Mouse (Mus musculus) megakaryocyte, embryonic 14.5 days (primary cell): ENCODE measurements around the gene Dhx40. TPM values are rescaled to one million over a fixed set of nuclear protein-coding genes. Genes with fewer than 3 reads are reported as not detected.
A peak's percentile ranks its signal among the peaks of the same experiment; 100 is the strongest.

Experiments used
- H3K27me3 ChIP-seq: replicated peaks from 2 replicates; pipeline ENCODE3; 2012; ENCODE audit warnings: inconsistent platforms
- H3K36me3 ChIP-seq: replicated peaks from 2 replicates; pipeline ENCODE3; 2012; ENCODE audit warnings: low read length, inconsistent platforms, mixed read lengths
- H3K4me1 ChIP-seq: 2 replicates; pipeline ENCODE4 v1.6.1; 2012; ENCODE audit warnings: inconsistent platforms
- H3K4me3 ChIP-seq: replicated peaks from 2 replicates; pipeline ENCODE3; 2012; ENCODE audit warnings: moderate library complexity, mild to moderate bottlenecking, inconsistent platforms
- H3K9me3 ChIP-seq: 2 replicates; pipeline ENCODE4 v1.6.1; 2012; ENCODE audit warnings: inconsistent platforms
- FLI1 ChIP-seq: IDR thresholded peaks from 2 replicates; pipeline ENCODE4 v1.6.1; 2012; ENCODE audit warnings: low read length, inconsistent platforms, mixed read lengths
- GATA1 ChIP-seq: IDR thresholded peaks from 3 replicates; pipeline ENCODE4 v1.6.1; 2012; ENCODE audit warnings: mixed read lengths, low read length, inconsistent platforms, borderline replicate concordance
- polyA plus RNA-seq: library from polyadenylated mRNA; stranded (reverse); fragments of >175 nt; gene quantifications from 2 replicates; pipeline ENCODE4 v1.2.3, GENCODE M21; 2012; ENCODE audit warnings: low replicate concordance; ENCODE audit not compliant: insufficient read depth

Dhx40 gene
- polyA plus RNA-seq, result 1.1 and 2.2 TPM in 2 replicates

DNA sequence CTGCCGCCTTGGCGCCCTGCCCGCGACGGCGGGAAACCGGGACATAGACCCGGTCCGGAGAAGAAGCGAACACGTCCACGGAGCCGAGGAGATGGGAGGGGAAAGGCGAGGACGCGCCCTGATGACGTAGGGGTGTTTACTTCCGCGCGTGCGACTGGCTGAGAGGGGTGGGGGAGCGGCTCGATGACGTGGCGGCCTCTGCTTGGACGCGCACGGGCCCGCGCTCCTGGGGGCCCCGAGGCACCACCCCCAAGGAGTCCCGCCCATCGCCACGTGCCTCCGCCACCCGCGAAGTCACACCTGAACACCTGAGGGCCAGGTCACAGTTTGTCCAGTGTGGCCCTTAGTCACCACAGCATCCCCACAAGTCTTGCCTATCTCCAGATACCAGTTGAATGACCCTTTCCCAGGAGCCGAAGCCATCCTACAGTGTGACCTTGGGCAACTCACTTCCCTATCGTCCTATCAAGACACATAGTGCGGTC lies at the start of gene Dhx40:
Gene Dhx40, minus strand, starts transcription at position 242 of the 485 bp plus-strand sequence.
- peaks cover 3% of the 10 kb centered on the region for H3K27me3 ChIP-seq
- peak within 1 kb of the TSS; percentile 97 for H3K4me3 ChIP-seq
- no peaks in the 10 kb centered on the region for H3K9me3 ChIP-seq
- peaks cover 28% of the 10 kb centered on the region for H3K4me1 ChIP-seq
- TF ChIP-seq GATA1 (no peak), FLI1 (no peak; the same call in 1 of the 2 replicates)
- peaks cover 23% of the 10 kb centered on the region for H3K36me3 ChIP-seq

DNA sequence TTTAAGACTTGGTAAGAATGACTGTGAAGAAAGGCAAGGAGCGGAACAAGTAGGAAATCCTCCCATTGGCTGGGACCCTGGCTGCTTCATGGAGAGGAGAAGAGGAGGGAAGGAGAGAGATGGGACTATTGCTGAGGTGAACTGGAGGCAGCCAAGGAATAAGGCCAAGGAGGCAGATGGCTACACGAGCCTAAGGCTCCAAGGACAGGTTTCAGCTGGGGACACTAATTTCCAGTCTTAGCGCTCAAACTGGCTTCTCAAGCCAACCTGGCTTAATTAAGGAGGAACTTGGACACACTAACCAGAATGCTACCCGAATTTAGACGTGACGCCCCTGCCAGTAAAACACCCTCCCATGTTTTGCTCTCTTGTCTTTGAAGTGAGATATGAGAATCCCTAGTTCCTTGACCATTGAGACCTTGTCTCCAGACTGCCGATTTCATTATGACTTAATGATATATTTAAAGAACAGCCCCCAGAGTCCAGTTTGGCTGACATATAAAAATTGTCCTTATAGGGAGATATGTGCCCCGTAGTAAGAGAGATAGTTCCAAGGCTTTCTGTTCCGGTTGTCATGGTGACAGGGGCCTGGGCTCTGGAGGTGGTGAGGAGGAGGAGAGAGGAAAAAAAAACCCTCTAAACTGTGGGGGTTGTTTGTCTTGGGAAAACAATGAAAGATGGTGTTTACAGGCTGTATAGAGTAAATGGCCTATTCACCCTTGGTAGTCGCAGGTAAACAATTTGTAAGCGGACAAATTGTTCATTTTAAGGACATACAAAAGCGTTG lies 48.3 kb upstream of the Dhx40 start:
- no peaks in the 10 kb centered on the region for H3K4me1 ChIP-seq
- H3K4me3 ChIP-seq, result no peak overlapping the region
- no peak for TF ChIP-seq GATA1
- TF ChIP-seq FLI1, result no peak
- peaks cover 10% of the 10 kb centered on the region; the same call in 1 of the 2 replicates for H3K9me3 ChIP-seq
- H3K36me3 ChIP-seq, result no peaks in the 10 kb centered on the region
- H3K27me3 ChIP-seq, result peaks cover 21% of the 10 kb centered on the region

DNA sequence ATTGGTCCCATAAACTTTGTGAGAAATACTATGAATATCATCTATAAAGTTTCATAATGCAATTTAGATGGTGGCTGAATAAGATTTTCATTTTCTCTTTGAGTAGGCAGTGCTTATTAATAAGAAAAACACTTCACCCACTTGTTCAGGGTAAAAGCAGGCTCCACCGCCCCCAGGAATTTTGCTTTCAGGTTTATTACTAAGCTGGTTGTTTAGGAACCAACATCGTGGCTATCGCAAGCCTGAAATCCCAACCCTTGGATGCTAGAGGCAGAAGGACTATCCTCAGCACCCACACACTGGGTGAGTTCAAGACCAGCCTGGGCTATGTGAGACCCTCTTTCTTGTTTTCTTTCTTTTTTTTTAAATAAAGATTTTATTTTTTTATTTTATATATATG lies 45.5 kb upstream of the Dhx40 start:
- no peak for TF ChIP-seq GATA1
- TF ChIP-seq FLI1, result no peak
- H3K4me3 ChIP-seq, result no peak overlapping the region
- no peaks in the 10 kb centered on the region for H3K9me3 ChIP-seq
- no peaks in the 10 kb centered on the region for H3K4me1 ChIP-seq
- H3K27me3 ChIP-seq, result peaks cover 18% of the 10 kb centered on the region
- H3K36me3 ChIP-seq, result no peaks in the 10 kb centered on the region

DNA sequence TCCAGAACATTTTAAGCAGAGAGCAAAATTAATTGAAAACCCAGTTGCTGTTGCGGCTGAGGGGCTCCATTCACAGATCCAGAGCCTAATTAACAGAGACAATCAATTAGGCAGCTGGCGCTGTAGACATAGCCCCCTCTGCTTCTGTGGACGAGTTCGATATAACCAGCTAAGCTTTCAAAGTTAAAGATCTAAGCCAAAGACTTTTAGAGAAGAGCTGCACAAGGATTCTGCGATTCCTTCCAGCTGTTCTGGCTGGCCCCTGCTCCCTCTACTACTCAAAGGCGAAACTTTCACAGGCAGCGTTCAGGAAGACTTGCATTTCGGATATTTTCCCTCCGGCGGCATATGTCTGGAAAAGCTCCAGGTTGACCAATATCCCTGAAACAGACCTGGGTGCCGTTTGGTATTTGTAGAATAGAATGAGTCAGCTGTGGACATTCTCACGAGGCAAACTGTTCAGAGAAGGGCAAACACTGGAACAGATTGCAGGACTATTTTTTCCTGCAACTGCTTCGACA lies 45.0 kb upstream of the Dhx40 start:
- peaks cover 18% of the 10 kb centered on the region for H3K27me3 ChIP-seq
- no peak overlapping the region for H3K4me3 ChIP-seq
- no peaks in the 10 kb centered on the region for H3K36me3 ChIP-seq
- TF ChIP-seq GATA1 (no peak), FLI1 (no peak)
- H3K4me1 ChIP-seq, result no peaks in the 10 kb centered on the region
- no peaks in the 10 kb centered on the region for H3K9me3 ChIP-seq

DNA sequence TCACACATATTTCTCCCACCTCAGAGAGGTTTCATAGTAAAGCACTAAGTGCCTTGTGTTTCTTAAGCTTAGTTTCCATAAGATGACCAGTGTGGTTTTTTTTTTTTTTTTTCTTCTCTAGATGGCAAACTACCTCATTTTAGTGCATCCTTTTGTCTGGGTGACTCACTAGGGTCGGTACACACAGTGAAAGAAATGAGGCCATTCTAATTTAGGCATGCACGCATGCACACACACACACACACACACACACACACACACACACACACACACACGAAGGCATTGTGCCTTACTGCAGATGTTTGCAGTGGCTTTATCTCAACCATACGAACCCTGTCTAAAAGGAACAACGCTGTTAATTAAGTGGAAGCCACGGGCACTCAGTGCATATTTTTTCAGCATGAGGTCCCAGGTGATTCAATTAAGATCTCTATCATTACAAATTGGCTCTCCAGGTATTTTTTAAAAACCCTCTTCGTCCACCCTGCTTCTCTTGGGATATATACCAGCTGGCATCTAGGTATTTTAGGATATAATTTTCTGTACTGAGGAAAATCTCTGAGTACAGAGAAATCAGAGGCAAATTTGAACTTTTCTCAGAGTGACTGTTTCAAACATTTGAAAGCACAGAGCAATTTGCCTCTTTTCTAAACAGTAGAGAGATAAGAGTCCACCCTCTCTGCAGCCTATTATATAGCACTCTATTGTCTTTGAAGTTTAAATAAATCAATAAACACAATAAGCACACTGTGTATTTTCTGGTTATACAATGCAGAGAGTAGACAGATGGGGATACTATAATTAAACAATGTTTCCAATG lies 44.4 kb upstream of the Dhx40 start:
- no peak overlapping the region for H3K4me3 ChIP-seq
- no peaks in the 10 kb centered on the region for H3K9me3 ChIP-seq
- no peaks in the 10 kb centered on the region for H3K36me3 ChIP-seq
- TF ChIP-seq FLI1 (no peak), GATA1 (no peak)
- no peaks in the 10 kb centered on the region for H3K4me1 ChIP-seq
- H3K27me3 ChIP-seq, result peaks cover 18% of the 10 kb centered on the region

DNA sequence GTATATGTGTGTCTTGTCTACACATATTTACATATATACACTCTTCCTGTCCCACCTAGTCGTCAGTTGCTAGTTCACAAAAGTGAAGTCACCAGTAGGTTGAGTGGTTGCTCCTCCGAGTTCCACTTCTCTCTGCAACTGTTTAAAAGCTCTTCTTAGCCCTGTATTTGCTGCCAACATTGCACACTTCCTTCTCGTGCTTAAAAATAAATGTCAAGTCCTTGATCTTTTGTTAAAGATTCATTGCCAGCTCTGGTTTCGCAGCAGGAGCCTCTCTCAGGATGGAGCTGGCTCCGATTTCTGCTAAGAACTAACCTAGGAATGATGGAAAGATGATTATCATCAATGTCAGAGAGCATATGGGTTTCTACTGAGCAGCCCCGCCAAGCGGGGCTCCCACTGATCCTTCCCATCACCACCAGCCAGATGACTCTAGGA lies 43.7 kb upstream of the Dhx40 start:
- no peak for TF ChIP-seq FLI1
- TF ChIP-seq GATA1, result no peak
- H3K4me1 ChIP-seq, result no peaks in the 10 kb centered on the region
- H3K9me3 ChIP-seq, result no peaks in the 10 kb centered on the region
- H3K36me3 ChIP-seq, result no peaks in the 10 kb centered on the region
- no peak overlapping the region for H3K4me3 ChIP-seq
- H3K27me3 ChIP-seq, result peaks cover 16% of the 10 kb centered on the region

DNA sequence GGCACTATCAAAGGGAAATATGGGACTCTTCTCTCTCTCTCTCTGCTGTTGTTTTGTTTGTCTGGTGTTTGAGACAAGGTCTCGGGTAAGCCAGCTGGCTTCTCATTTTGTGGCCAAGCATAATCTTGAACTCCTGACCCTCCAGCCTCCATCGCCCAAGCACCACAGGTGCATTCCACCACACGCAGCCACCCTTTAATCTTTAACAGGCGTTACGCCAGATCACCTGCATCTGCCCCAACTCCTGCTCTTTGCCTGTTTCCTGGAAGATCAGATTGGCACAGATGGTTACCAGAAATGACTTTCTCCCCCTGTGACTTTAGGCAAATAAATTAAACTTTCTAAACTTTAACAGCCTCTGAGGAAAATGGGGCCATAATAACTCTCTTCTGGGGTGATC lies 36.3 kb upstream of the Dhx40 start:
- no peaks in the 10 kb centered on the region for H3K9me3 ChIP-seq
- no peaks in the 10 kb centered on the region for H3K36me3 ChIP-seq
- TF ChIP-seq FLI1 (no peak), GATA1 (no peak)
- H3K27me3 ChIP-seq, result peaks cover 15% of the 10 kb centered on the region
- H3K4me3 ChIP-seq, result no peak overlapping the region
- H3K4me1 ChIP-seq, result peaks cover 9% of the 10 kb centered on the region

DNA sequence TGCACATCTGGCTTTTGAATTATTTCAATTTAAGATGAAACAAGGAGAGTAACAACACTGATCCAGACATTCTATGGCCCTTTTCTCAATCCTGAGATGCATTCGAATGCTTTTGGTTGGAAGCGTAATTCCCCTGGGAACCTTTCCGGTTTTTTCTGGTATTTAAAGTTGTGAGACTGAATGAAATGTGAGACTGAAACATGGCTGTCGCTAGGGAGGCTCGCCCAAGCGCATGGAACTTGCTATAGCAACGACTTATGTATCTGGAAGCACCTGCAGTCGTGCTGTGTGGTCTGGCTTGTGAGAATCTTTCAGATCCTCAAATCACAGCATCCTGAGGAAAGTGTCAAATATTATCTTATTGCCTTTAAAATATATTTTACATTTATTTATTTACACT lies 33.7 kb upstream of the Dhx40 start:
- Histone ChIP-seq H3K4me3 (no peak overlapping the region), H3K36me3 (no peaks in the 10 kb centered on the region), H3K27me3 (peaks cover 15% of the 10 kb centered on the region), H3K9me3 (no peaks in the 10 kb centered on the region), H3K4me1 (peaks cover 11% of the 10 kb centered on the region)
- TF ChIP-seq FLI1 (no peak), GATA1 (no peak)

DNA sequence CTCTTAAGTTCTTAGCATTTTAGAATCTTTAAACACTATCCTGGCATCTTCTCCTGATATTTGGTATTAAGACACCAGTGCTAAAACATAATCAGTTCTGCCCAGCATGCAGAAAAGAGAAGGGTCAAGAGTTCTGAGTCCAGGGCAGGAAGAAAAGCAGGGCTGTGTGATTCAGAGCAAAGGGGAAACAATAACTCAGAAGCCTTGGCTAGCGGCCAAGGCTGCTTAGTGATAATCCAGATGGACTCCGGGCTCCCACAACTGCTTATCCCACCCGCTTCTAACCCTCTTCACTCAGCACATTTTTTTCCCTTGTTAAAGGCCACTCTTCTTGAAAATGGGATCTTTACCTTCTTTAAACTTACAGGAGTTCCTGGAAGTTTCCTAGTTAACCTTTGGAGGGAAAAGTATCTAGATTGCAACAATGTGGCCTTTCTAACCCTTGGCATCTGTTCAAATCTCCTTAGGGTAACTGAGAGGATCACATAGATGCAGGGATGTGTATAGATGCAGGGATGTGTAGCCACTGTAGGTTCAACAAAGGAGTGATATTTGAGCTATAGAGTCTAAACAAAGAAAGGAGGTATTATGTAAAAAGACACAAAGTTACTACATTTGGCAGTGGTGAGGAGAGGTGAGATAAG lies 33.1 kb upstream of the Dhx40 start:
- Histone ChIP-seq H3K9me3 (no peaks in the 10 kb centered on the region), H3K27me3 (peaks cover 15% of the 10 kb centered on the region), H3K36me3 (no peaks in the 10 kb centered on the region), H3K4me3 (no peak overlapping the region), H3K4me1 (peaks cover 15% of the 10 kb centered on the region)
- TF ChIP-seq GATA1 (no peak), FLI1 (no peak)
